Mouse (Mus musculus) fibroblast of lung, adult 2 months (primary cell): Measurements from ENCODE around the gene Ccdc71l.
A peak's percentile ranks its signal among the peaks of the same experiment; 100 is the strongest.

ENCODE experiments used
- DNase-seq: peaks from one replicate; pipeline ENCODE4 v3.0.0-alpha.2; 2011; ENCODE audit warnings: low read depth

Gene Ccdc71l

GRCm38 (mm10) chr12:32378528-32379295 lies at the start of gene Ccdc71l:
Ccdc71l (plus strand) TSS chr12:32378704.
- peak; percentile 44 for DNase-seq

DNA sequence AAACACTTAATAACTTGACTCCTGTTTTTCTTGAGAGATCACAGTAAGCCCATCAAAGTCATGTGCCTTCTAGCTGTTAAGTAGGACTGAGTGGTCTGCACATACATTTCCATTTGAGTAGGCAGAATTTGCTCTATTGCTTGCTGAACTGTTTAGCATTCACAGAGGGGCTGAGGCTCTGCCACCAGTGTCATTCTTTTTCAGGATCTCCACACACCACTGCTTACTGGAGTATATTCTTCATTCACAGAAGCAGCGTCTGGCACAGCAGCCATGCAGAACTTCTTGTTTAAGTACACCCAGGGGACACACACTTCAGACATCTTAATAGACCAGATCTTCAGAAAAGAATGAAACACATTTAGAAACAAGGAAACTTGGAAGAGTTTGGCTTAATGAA lies 39.4 kb upstream of the Ccdc71l start:
- DNase-seq, result no peak

DNA sequence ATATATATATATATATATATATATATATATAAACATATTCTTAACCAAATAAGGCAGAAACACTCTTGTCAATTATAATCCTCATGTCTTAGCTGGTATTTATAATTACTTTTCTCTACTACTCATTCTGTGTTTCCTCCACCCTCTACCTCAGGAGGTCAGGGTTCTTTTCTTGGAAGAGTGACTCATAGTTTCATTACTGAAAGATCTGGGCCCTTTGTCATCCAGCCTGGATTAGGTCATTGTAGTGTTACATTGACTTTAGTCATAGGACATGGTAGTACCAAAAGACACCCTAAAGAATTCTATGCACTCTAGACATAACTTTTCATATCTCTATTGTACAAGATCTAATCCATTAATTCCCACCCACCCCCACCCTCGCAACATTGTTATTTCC lies 35.0 kb upstream of the Ccdc71l start:
- DNase-seq, result peak; percentile 1

GRCm38 (mm10) chr12:32346121-32346520 lies 32.4 kb upstream of the Ccdc71l start:
- no peak for DNase-seq

GRCm38 (mm10) chr12:32348493-32348892 lies 30.0 kb upstream of the Ccdc71l start:
- DNase-seq, result no peak

DNA sequence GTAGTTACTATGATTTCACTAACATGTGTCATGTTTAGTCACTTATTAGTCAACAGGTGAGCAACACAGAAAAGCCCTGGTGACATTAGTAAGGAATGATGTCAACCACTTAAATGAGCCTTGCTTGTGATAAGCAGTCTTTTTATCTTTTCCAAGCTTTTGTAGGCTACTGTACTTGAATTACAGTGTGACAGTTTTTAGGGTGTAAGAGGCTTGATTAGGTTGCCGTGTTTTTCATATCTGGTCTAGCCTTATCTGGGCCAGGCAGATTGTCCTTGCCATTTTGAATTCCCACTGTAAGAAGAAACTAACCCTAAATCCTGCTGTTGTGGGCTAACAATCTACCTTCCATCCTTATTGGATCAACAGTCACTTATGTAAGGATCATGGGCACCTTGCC lies 26.6 kb upstream of the Ccdc71l start:
- DNase-seq, result no peak

DNA sequence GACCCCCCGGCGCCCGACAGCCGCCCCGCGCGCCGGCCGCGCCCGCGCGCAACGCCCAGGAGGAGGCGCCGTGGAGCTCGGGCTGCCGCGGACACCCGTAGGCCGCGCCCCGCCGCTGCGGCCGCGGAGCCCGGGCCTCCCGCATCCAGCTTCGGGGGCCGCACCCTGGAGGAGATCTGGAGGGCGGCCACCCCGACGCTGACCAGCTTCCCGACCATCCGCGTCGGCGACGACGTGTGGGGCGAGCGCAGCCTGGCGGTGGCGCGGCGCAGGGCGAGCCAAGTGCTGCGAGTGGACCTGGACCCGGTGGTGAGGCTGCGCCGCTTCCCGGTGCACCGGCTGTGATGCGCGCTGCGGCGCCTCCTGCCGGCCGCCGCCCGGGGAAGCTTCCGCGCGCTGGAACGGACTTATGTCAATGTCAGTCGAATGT lies 807 bp downstream of the Ccdc71l start:
- peak; percentile 40 for DNase-seq

DNA sequence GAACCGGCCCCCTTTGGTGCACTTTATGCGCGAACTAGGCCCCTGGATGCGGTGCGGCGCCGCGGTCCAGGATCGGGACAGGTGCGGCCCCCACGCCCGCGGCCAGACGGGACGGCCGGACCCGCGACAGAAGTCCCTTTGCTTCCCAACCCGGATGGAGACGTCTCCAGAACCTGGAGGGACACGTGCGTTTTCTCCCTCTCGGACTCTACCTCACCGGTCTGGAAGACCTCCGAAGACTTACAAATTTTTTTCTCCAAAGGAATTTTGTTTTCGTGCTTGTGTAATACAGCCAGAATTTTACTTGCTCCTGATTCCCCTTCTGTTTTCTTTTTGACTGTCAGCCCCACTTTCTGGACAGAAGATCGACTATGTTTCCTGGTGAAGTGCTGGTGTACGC lies 1.2 kb downstream of the Ccdc71l start:
- DNase-seq, result no peak

DNA sequence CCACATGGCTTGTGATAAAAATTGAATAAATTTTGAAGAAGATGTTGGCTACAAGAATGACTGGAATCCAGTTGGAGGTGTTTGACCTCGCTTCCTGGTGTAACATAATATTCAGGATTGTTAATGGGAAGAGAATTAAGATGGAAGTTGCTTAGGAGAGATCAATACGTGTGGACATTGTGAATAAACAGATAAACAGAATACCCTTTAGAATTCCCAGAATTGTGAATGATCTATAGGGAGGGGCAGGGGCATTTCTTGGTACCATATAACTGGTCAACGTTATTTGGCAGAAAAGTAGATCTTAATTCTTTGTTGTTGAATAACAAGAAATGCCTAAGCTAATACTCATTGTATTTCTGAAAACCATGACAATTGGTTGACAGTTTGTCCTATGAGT lies 2.0 kb downstream of the Ccdc71l start:
- no peak for DNase-seq

GRCm38 (mm10) chr12:32381011-32381410 lies 2.5 kb downstream of the Ccdc71l start:
- no peak for DNase-seq

- DNase-seq, result no peak
Observed at GRCm38 (mm10) chr12:32419537-32419936, 41.0 kb downstream of the Ccdc71l start.

DNA sequence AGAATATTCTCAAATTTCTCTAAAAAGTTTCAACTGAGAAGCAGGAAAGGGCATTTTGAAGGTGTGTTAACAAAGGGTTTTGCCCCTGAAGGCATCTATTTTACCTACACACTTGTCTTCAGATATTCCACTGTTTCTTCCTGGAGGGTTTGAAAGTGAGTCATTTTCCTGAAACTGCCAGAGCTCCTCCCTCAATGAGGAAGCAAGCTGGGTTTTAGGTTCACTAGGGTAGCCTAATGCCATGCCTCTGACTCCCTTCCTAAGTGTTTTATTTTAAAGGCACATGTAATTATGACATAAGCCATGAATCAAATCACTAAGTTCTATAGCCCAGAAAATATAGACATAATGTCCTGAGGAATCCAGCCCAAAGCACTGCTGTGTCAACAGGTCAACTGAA lies 49.3 kb downstream of the Ccdc71l start:
- DNase-seq, result no peak

GRCm38 (mm10) chr12:32431004-32431403 lies 52.5 kb downstream of the Ccdc71l start:
- DNase-seq, result no peak
